Mouse (Mus musculus): ENCODE results near the gene Rgs3.

Rgs3 gene

DNA sequence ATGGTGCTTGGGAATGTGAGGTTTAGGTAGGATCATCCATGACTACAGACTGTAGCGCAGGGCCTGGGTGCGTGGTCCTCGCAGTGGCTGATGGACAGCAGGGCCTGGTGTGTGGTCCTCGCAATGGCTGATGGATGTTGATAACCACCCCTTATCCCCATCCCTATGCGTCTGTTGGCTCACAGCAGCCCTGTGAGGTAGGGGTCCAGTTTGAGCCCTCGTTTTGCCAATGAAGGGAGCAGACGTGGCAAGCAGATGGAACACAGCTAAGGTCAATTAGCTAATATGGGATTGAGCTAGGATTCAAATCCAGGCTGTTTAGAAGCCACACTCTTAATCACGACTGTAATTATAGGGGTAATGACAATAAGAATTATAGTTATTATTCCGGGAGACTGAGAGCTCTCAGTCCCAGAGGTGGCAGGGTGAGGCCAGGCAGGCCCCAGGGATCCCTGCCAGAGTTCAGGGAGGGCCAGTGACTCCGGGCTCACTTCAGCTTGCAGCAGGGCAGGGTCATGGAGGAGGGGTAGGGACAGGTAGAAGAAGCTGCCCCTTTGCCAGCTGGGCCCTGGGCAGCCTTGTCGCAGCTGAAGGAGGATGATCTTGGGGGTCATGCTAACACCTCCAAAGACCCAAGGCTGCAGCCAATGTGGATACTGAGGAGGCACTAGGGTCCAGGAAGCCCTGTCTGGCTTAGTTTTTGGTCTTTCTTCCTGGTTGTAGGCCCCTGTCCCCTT lies 135.2 kb downstream of the Rgs3 start:
- no peak for DNase-seq

DNA sequence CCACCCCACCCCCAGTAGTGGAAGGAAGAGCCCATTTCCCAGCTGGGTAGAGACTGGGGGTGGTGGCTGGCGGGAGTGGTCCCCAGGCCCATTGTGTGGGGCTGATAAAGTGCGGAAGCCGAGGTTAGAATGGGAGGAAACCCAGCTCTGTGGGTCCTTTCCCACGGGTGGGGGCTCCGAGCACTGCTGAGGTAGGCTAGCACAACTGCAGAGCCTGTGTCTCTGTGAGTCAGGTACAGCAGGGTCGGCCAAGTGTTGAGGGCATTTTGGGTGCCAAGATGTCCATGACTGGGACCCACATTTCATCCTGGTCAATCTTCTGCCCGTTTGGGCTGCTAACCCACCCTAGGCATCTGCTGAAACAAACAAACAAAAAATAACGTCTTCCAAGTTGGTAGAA lies 135.9 kb downstream of the Rgs3 start:
- DNase-seq = peak; percentile 57

DNA sequence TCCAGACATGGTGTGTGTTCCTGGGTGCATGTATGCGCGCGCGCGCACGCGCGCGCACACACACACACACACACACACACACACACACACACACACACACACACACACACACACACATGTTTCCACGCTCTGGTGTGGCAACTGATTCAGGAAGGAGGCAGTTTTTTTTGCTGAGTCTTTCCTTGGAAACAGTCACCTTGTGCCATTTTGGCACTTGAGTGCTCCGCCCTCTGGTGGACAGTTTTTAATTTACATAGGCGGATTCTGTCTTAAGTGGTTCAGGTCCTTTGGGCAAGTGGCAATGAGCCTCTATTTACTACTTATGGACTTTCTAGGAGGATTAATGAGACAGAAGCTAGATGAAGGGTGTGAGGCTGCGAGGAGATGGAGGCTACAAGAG lies 136.3 kb downstream of the Rgs3 start:
- peak; percentile 76 for DNase-seq

DNA sequence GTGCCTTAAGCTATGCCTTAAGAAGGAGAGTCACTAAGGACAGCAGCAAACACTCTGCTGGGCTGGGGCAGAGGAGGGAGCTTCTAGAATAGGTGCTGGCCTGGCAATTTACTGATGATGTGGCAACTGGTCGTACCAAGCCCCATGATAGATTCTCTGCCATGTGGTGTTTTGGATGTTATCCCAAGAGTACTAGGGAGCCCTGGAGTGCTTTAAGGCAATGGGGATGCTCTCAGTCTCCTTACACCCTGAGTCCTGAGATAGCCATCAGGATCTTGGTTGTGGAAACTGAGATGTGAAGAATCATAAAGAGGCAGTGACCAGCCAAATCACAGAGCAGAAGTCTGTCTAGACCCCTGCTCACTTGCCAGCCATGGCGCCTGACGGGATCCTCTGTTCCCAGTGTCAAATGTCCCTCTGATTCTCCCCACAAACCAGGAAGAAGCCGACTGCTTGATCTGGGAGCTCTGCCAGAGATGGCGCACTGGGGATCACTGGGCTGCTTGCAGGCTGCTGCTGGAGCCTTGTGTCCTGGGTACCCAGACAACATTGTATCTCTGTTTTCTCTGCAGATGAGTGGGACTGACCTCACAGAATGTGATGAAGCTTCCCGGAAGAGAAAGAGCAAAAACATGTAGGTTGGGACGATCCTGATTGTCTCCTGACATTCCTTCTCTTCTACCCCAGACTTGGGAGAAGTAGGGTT lies 137.2 kb downstream of the Rgs3 start:
- DNase-seq = peak; percentile 71

DNA sequence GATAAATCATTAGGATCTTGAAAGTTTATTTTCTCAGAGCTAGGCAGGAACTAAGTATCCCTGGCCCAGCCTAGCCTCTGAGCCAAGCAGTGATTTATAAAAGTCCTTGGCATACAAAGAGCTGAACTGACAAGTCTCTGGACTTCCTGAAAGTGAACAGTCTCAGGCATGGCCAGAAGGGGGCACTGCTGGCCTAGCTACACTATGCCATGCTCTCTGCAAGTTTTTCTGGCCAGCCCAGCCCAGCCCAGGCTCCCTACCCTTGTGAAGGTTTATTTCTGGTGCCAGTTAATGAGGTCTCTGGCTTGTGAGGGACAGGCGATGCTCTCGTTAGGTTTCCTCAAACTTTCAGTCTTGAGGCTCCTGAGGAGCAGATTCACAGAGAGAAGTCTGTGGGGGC lies 137.8 kb downstream of the Rgs3 start:
- peak; percentile 93 for DNase-seq

DNA sequence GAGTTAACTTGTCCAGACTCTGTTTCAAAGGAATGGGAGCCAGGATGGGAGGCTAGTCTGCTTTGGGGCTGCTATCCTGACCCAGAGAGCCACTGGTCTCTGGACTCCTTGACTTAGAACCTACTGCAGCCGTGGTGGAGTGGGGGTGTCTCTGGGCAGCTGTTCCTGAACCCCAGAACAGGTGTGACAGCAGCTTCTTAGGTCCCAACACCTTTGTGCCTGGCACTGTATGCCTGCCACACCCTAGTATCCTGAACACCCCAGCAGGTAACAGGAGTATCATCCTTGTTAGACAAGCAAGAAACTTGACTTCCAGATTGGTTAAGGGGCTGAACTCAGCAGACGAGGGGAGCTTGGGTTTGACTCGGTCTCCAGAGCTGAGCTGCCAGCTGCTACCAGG lies 138.9 kb downstream of the Rgs3 start:
- no peak for DNase-seq

DNA sequence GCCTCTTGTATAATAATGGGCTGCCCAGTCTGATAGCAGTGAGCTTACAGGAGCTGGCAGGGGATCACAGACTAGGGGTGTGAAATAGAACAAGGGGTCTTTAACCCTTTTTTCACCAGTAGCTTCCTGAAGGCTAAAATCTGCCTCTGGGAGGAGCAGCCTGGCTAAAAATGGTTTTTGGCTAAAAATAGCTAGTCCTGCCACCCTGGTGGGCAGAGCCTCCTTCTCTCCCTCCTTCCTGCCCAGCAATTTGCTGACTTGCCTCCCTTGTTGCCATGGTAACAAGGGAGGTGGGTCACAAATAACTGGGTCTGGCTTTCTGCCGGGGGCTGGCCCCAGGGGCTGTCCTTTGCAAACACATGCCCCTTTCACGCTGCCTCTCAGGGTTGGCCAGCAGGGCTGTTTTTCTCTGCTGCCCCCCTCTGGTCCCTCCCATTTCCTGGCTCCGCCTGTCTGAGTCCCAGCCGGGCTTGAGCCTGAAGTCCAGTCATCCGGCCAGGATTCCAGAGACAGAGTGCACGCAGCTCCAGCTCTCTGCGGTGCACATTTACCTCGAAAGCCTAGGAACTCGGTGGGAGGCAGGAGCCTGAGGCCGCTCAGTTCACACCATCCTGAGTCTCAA lies 139.7 kb downstream of the Rgs3 start:
- DNase-seq = peak; percentile 92

DNA sequence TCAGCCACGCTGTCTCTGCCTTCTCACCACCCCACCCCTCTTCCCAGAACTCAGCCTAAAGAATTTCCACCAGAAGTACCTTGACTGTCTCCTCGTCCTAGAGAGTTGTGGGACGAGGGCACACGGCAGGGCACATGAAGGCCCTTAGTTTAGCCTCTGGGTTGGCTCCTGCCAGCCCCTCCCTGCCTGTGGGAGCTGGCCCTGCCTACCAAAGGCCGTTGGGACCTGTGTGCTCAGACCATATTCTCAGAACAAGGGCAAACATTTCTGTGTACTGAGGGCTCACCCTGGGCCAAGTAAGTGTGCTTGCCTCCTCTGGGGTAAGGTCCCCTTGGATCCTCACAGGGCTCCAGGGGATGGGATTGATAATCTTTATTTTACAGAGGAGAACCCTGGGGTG lies 140.8 kb downstream of the Rgs3 start:
- DNase-seq = no peak

DNA sequence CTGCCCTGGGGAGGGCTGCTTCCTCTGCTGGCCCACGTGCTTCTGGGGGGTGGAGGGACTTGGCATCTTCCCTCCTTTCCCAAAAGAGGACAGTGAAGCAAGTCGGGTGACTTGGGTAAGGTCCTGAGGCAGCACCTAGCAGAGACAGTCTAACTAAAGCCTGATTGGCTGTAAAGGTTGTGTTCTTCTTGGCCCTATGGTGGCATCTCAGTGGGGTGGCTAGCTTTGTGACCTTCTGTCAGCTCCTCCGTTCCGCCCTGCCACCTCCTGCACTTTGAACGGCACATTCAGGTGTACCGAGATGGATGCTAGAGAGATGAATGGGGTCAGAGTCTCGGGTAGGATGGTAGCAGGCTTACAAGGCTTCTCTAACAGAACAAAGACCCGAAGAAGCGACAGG lies 143.5 kb downstream of the Rgs3 start:
- no peak for DNase-seq

DNA sequence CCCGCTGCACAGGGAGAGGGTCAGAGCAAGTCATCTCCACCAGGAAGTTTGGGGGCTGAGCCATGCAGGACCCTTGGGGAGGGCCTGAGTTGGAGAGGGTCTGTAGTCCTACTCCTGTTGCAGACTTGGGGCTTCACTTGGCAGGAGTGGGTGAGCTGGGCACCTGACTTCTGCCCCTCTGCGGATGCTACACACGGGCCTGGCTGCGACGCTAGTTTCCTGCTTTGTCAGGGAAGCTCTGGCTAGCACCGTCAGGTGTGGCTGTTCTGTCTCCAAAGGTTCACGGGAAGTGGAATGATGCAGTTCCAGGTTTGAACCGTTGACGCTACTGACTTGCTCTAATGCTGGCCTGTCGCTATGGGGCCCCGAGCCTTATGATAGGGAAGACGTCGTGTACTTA lies 144.6 kb downstream of the Rgs3 start:
- no peak for DNase-seq

DNA sequence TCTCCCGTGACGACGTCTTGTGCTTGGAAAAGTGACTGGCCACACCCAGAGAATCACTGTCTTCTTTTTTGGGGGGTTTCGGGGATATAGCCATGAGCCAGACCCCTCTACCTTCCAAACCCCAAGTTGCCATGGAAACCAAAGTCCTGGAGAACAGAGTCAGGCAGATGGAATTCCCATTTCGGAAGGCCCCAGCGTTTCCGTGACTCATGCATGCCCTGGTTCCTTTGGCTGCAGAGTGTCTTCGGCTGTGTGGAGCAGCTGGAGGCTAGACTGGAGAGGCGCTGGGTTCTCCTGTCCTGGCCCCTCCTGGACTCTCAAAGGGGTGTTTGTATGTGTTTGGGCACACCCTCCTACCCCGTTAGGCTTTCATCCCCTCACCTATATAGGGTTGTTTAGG lies 145.4 kb downstream of the Rgs3 start:
- no peak for DNase-seq

DNA sequence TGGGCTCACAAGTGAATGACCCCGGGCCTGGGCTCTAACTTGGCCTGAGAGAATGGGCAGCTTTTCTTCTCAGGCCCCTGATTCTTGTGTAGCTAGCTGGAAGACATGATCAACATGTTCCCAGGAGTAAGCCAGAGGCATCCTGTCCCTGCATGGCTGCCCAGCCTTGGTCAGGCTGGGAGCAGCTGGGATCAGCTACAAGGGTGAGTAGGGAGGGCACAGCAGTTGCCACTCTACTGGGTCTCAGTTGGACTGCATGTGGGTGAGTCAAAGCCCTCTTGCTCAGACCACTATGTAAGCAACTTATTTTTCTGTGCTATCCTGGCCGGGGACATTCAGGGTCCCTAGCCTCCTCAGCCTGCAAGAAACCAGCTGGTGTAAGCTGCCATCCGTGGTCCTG lies 146.1 kb downstream of the Rgs3 start:
- no peak for DNase-seq

DNA sequence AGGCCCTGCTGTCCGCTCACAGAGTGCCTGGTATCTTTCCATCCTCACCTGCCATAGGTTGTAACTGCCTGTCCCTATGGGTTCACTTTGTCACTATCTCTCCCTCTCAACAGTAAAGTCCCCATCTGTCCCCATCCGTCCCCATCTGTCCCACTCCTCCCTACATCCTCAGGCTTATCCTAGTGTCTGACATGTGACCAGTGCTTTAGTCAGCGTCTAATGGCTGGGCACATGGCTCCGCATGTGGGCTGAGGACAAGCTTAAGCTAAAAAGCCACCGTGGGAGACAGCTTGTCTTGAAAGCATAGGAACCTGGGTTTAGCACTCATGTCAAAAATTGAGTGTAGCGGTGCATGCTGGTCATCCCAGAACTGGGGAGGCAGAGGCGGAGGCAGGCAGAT lies 148.4 kb downstream of the Rgs3 start:
- no peak for DNase-seq

DNA sequence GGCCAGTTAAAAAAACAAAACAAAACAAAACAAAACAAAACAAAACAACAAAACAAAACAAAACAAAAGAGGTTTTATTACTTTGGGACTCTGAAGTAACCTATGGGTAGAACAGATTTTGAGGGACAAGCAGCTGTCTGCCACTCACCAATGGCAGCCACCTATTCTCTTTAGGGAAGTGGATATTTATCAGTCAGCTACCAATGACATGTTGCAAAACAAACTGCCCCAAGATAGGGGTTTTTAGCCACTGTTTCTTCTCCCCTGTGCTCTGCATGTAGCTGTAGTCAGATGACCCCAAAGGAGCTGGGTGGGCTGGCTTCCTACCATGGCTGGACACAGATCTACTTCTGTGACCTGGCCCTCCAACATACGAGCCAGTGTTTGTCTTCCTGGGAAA lies 149.3 kb downstream of the Rgs3 start:
- DNase-seq = no peak

DNA sequence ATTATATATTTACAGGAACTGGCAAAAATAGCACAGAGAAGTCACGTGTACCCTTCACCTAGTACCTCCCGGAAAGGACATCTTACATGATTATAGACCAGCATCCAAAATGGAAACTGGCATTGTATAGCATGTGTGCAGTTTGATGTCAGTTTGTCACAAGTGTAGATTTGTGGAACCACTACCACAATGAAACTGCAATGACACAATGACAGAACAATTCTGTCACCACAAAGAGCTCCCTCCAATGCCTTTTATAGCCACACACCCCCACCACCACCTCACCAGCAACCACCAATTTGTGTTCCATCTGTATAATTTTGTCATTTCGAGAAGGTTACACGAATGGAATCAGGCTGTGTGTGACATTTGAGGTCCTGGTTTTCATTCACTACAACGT lies 149.8 kb downstream of the Rgs3 start:
- DNase-seq = no peak

DNA sequence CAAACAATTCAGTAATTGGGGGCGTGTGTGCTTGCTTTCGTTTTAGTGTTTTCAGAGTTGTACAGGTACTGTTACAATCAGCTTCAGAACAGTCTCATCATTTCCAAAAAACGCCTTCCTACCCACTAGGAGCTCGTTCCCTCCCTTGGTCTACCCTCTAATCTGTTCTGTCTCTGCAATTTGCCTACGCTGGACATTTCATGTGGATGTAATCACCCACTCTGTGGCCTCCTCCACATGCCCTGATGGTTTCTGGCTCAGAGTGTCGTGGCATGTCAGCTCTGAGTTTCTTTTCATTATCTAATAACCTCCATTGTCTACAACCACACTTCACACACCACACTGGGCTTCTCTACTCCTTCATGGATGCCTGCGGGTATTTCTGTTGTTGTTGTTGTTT lies 151.5 kb downstream of the Rgs3 start:
- no peak for DNase-seq

DNA sequence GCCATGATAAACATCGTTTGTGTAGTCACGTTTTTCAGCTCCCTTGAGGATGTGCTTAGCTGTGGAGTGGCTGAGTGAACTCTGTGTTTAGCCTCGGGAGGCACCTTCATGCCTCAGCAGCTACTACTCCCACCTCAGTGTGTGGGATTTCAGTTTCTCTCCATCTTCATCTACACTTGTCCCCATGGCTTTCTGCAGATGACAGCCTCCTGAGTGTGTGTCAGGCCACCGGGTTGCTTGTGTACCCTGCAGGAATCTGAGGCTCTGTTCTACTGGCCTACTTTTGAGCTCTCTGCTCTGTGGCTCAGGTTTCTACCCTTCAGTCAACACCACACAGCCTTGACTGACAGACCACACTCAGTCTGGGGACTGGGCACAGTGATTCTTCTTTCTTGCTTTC lies 151.9 kb downstream of the Rgs3 start:
- no peak for DNase-seq

DNA sequence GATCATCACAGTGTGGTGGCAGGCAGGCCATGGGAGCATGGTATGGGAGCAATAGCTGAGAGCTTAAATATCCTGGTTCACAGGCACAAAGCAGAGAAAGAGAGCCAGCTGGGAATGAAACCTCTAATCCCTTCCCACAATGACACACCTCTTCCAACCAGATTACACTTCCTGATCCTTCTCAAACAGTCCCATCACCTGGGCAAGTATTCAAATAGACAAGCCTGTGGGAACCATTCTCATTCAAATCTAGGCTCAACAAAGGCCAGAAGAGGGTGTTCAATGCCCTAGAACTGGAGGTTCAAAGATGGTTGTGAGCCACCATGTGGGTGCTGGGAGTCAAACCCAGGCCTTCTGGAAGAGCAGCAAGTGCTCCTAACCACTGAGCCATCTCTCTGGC lies 161.2 kb downstream of the Rgs3 start:
- no peak for DNase-seq

DNA sequence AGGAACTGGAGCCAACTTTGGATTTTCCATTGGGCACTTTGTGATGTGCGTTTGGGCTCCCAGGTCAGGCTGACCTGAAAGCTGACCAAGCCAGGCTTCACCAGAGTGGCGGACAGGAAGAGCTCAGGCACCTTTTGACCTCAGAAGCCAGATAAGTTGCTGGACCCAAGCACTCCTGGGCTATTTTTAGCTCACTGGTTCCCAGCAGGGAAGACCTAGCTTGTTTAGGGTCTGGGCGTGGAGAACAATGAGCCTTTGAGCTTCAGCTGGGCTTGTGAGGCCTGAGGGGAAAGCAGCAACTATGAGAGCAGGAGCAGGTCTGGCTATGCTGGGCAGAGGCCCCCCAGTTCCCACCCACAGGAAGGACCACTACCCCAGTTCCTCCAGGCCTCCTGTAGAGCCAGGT lies 162.4 kb downstream of the Rgs3 start:
- DNase-seq = no peak

DNA sequence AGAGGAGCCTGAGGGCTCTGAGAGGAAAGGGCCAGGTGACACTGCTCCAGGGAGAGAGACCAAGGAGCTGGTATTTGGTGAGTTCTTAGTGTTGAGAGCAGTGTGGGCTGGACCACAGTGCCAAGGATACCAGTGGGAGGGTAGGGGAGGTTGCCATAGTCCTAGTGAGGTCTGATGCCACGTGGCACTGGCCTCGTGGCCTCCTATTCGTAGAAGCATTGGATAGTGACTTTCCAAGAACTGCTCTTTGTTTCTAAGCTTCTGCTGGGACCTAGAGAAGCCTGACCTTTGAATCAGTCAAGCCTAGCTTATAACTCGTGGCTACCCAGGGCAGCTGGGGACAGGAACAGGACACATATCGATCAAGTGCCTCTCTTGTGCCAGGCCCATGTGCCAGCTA lies 164.1 kb downstream of the Rgs3 start:
- DNase-seq = no peak

DNA sequence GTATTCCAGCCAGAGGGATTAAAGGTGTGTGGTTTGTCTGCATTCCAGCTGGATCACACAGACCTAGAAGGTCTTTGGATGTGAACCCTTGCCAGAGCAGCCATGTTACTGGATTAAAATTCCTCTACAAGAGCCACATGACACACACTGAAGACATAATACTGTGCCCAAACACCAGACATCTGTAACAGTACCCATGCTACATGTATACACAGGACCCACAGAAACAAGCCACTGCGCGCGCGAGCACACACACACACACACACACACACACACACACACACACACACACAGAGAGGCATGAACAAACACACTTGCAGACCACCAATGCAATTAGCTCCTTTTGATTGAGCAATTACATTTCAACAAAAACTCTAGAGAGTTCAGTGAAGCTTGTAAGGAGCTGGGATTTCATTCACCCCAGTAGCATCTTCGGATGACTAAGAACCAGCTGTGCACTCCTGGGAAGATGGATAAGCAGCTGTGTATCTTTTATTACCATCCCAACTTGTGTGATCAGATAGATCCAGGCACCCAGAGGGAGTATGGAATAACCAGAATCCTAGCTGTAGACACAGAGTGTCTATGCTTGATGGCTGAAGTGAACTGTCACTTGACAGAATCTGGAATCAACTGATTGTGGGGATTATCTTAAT lies 166.8 kb downstream of the Rgs3 start:
- DNase-seq = no peak

DNA sequence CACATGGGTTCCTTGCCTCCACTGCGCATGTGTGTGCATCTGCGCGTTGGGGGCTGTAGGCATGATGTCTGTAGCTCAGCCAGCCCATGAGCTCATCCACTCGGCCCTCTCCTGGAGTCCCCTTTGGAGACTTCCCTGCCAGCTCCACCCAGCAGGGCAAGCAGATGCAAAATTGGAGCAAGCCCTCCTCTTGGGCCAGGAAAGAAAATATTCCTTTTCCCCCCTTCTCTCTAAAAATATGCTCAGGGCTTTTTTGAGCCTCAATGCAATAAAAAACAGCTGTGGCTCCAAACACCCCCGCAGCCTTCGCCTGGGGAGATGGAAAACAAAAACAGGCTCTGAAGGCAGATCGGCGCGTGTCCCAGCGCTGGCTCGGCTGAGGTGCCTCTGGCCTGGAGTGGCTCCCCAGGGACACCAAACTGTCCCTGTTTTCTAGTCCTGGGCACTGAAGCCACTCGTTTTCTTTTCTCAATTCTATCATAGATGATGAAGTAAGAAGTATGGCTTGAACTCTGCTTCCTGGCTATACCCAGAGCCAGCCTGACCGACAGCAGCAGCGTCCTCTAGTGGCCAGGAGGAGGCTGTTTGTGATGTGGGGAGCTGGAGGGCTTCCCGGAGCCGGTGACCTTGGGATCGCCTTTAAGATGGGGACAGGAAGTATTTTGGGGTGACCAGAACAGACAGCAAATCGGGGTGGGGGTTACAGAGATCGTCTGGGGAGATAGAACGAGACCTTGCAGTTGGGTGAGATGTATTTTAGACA lies 168.1 kb downstream of the Rgs3 start:
- DNase-seq = no peak

DNA sequence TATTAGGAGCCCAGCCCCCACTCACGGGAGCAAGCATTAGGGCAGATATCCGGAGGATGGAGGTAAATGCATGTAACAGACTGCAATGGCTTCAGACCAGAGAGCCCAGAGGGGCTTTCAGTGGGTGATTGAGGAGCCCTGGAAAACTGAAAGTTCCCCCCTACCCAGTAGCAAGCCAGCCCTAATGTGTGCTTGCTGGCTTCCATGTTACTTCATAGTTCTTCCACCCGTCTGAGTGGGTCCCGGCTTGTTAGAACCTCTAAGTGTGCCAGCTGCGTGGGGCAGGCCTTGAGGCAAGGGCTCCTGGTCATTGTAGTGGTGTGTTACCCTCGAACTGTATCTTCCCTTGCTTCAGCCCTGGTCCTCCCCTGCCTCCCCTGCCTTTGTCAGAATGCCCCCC lies 168.8 kb downstream of the Rgs3 start:
- DNase-seq = no peak
